Mouse (Mus musculus): Measurements from ENCODE around the gene Gm20696.

DNA sequence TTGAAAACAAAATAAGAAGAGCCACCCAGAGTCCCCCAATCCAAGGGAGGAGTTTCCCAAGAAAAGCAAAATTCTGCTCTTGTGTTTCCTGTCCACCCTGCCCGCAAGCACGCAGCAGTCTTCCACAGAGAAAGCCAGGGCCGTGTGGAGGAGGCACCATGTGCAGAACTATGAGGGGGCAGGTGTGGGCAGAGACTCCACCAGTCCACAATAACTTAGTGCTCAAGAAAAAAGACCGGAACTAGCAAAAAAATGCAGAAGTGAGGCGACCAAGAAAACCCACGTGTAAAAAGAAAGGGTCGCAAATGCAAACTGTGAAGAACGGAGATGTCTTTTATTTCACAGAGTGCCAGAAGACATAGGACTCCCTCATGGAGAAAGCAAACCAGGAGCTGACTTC, 371.1 kb downstream of the Gm20696 start:
- TF ChIP-seq GATA1 (IDR thresholded peaks at IDR 0.05; ENCODE audit: borderline replicate concordance, low read length), result no peak
- no peak for TF ChIP-seq FLI1 (IDR thresholded peaks at IDR 0.05; ENCODE audit: low read length)
